Mouse (Mus musculus) limb, embryonic 10.5 days (tissue): ENCODE results near the gene Rnd1. TPM values are rescaled to one million over a fixed set of nuclear protein-coding genes. Genes with fewer than 3 reads are reported as not detected.

Source experiments
- DNase-seq: peaks from one replicate; pipeline ENCODE4 v3.0.0-alpha.2; 2017; ENCODE audit warnings: low spot score
- H3K27ac ChIP-seq: fragments of 300-500 bp; sonication (generic); 2 replicates; pipeline ENCODE4 v1.5.1; 2016; ENCODE audit warnings: mild to moderate bottlenecking
- H3K27me3 ChIP-seq: fragments of 300-500 bp; sonication (generic); 2 replicates; pipeline ENCODE4 v1.6.1; 2016; ENCODE audit warnings: low read depth, mild to moderate bottlenecking; ENCODE audit not compliant: poor library complexity, severe bottlenecking
- H3K36me3 ChIP-seq: fragments of 300-500 bp; sonication (generic); 2 replicates; pipeline ENCODE4 v1.6.1; 2016; ENCODE audit warnings: mild to moderate bottlenecking, moderate library complexity
- H3K4me1 ChIP-seq: fragments of 300-500 bp; sonication (generic); 2 replicates; pipeline ENCODE4 v1.6.1; 2016
- H3K4me3 ChIP-seq: fragments of 300-500 bp; sonication (generic); 2 replicates; pipeline ENCODE4 v1.5.1; 2016; ENCODE audit warnings: mild to moderate bottlenecking, moderate library complexity
- H3K9me3 ChIP-seq: fragments of 300-500 bp; sonication (generic); replicated peaks from 2 replicates; pipeline ENCODE4 v1.6.1; 2016; ENCODE audit warnings: mild to moderate bottlenecking
- WGBS: fragments of 180-500 bp; shearing (Covaris S2); methylation state at CpG from one replicate; pipeline ENCODE4 v1.1.7; 2016; 5-methylcytosine and 5-hydroxymethylcytosine counted together
- polyA plus RNA-seq: library from polyadenylated mRNA; unstranded; fragments of >200 nt; fragmentation: Nextera tagmentation; extraction: Ambion mirVana; gene quantifications from 2 replicates; pipeline ENCODE4 v1.2.1, GENCODE M21; 2016

The Rnd1 gene
- polyA plus RNA-seq, 1 experiment from 2014 or later: 0.38 TPM

DNA sequence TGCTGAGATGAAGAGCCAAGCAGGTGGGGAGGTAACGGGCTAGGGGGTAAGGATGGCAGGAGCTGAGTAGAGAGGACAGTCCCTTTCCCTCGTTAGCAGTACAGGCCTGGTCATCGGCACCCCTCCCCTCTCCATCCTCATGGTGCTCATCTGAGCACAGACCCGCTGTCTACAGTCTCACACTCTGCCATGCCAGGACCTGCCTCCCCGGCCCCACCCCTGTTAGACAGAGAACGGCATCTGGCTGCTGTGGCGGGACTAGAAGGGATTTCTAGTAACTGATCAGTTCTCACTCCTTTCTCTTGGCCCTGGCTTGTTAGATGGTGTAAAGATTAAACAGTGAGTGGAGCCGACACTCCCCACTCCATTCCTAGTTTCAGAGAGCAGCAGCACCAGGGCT is 30.5 kb downstream of the Rnd1 start:
- DNase-seq: no peak
- H3K9me3 ChIP-seq: no peaks in the 10 kb centered on the region
- no peak overlapping the region for H3K4me3 ChIP-seq
- WGBS: 90% methylated on average over 8 of the region's 8 CpGs
- H3K36me3 ChIP-seq: peaks cover 100% of the 10 kb centered on the region
- H3K27me3 ChIP-seq: no peaks in the 10 kb centered on the region
- no peaks in the 10 kb centered on the region for H3K4me1 ChIP-seq
- no peak overlapping the region for H3K27ac ChIP-seq

DNA sequence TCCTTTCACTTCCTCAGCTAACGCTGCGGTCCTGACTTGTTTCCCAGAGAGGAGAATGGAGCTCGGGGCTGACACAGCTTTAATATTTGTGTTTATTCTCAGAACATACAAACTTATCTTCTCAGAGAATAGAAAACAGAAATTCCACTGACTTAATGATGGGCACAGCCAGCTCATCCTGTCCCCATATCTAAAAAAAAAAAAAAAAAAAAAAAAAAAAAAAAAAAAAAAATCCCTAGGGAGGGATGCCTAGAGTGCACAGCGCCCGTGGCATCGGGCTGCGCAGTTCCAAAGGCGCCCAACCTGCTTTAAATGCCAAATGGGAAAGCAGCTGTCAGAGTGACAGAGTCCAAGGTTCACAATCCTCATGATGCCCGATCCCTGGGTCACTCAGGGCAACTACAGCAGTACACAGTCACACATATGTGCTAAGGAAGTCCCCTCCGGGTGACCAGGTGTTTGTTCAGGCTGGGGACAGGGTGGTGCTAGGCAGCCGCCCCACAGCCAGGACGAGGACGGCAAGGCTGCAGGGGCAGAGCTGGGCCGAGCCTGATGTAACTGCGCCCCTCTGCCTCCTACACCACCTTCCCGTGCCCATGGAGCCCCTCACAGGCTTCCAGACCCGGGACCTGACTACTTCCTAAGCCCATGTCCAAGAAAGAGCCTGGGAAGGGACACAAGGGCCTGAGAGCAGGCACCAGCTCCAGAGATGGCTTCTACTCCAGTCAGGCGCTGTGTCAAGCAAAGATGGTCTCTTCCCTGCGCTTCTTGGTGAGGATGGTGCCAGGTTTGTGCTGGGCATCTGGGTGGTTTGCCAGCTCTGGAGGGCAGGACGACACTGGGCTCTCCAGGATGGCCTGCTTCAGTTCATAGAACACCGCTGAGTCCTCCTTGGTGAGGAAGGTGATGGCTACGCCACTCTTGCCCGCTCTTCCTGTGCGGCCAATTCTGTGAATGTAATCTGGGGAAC is 31.9 kb downstream of the Rnd1 start:
- H3K9me3 ChIP-seq: no peaks in the 10 kb centered on the region
- H3K4me1 ChIP-seq: peaks cover under 1% of the 10 kb centered on the region; the same call in 1 of the 2 replicates
- no peak overlapping the region for H3K4me3 ChIP-seq
- WGBS: 92% methylated on average over 24 of the region's 24 CpGs
- peaks cover 98% of the 10 kb centered on the region for H3K36me3 ChIP-seq
- no peak overlapping the region for H3K27ac ChIP-seq
- DNase-seq: no peak
- no peaks in the 10 kb centered on the region for H3K27me3 ChIP-seq

DNA sequence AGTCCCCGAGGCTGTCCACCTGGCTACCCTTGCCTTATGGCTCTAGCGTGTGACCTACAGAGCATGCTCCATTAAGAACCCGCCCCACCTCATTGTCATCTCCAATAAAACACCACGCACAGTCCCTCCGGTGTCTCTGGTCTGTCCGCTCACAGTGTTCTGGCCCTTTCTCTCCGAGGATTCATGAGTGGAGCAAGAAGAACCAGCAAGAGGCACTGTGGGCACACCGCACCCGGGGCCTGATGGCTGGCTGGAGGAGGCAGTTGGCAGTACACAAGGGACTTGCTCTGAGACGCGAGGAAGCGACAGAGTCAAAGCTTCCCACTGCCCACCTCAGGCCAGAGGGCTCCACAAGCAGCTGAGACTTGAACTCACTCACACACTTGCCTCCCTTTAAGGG is 32.9 kb downstream of the Rnd1 start:
- Histone ChIP-seq H3K4me1 (peaks cover 10% of the 10 kb centered on the region), H3K36me3 (peaks cover 88% of the 10 kb centered on the region), H3K27me3 (0 out of 2 replicates have a peak, but pooled peaks cover 3% of the 10 kb centered on the region), H3K27ac (no peak overlapping the region), H3K9me3 (no peaks in the 10 kb centered on the region), H3K4me3 (no peak overlapping the region)
- DNase-seq: no peak
- 91% methylated on average over 12 of the region's 12 CpGs for WGBS

DNA sequence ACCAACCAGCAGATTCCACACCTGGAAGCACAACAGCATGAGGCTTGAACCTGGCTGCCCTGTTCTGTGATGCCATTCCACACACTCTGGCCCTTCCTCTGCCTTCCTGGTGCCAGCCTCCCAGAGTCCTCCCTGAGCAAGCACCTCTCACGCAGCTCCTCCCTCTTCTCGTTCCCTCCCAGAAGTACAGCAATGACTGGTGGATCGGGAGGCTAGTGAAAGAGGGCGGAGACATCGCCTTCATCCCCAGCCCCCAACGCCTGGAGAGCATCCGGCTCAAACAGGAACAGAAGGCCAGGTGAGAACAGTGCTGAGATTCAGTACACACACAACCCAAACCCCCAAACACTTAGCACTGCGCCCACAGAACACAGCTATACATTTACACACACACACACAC is 37.1 kb downstream of the Rnd1 start:
- no peak for DNase-seq
- peak overlapping the region; percentile 43 for H3K27ac ChIP-seq
- no peak overlapping the region for H3K4me3 ChIP-seq
- no peaks in the 10 kb centered on the region for H3K9me3 ChIP-seq
- peaks cover 32% of the 10 kb centered on the region for H3K27me3 ChIP-seq
- peaks cover 24% of the 10 kb centered on the region for H3K4me1 ChIP-seq
- H3K36me3 ChIP-seq: peaks cover 46% of the 10 kb centered on the region
- 25% methylated on average over 8 of the region's 8 CpGs for WGBS

DNA sequence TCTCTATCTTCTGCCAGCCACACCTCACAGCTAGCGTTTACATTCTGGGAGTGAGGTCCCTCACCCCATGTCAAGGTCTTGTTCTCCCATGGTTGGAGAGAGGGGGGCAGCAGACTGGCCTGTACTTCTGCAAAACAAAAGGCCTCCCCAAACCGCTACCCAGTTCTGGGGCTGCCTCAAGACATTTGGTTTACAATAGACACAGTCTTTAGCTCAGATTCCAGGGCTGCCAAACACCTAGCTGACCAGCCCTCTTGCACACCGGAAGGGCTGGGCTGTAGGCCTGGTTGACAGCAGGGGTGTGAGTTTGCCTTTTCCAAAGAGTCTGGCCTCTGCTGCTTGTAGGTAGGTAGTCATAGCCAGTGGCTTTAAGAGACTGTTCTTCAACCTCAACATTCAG is 40.1 kb downstream of the Rnd1 start:
- peaks cover 62% of the 10 kb centered on the region for H3K27me3 ChIP-seq
- no peak for DNase-seq
- peaks cover 16% of the 10 kb centered on the region for H3K36me3 ChIP-seq
- no peaks in the 10 kb centered on the region for H3K9me3 ChIP-seq
- WGBS: 38% methylated on average over 3 of the region's 3 CpGs
- H3K4me1 ChIP-seq: peaks cover 54% of the 10 kb centered on the region
- no peak overlapping the region for H3K27ac ChIP-seq
- H3K4me3 ChIP-seq: no peak overlapping the region

DNA sequence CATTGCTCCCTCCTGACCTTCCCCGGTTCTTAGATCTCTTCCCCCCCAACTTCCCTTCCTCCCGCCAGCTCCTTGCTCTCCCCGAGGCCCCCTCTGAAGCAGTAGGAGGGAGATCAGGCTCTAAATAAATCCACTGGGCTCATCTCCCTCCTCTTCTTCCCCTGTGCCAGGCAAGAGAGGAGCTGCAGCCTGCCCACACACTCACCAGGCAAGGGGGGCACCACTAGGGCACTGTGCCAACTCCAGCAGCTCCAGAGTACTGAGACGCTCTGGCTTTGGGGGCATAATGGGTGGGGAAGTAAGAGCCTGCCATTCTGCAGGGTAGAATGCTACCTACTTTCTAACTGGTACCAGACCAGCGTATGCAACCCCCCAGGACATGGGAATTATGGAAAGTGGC is 40.7 kb downstream of the Rnd1 start:
- peaks cover 60% of the 10 kb centered on the region for H3K4me1 ChIP-seq
- WGBS: 41% methylated on average over 5 of the region's 5 CpGs

DNA sequence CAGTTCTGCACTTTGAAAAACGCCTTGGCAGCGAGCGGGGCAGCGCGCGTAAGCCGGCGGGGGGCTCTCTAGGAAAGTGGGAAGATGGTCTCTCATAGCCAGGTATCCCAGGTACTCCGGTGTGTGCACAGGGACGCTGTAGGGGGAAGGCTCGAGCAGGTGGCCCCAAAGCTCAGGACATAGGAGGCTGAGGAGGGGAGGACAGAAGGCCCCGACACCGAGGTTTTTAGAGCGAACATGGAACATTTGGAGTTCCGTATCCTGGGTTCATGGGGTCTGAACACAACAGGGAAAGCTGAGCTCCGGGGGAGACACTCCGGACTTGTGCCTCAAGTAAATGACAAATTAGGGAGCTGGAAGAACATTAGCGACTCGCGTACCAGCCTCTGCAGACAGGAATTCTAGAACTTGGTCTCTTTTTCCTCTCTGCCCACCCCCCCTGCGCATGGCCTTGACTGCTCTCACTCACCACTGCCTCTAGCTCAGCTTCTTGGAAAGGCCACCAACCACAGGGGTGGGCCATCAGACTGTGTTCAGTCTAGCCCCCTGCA is 41.9 kb downstream of the Rnd1 start:
- Histone ChIP-seq H3K27ac (peak overlapping the region; percentile 93), H3K4me3 (peak overlapping the region; percentile 87), H3K36me3 (no peaks in the 10 kb centered on the region), H3K4me1 (peaks cover 72% of the 10 kb centered on the region), H3K9me3 (no peaks in the 10 kb centered on the region), H3K27me3 (peaks cover 80% of the 10 kb centered on the region)
- WGBS: under 1% methylated on average over 21 of the region's 21 CpGs
- peak; percentile 58 for DNase-seq

More for the DNA sequence above, 40.7 kb downstream of the Rnd1 start:
- Histone ChIP-seq H3K27me3 (peaks cover 69% of the 10 kb centered on the region), H3K9me3 (no peaks in the 10 kb centered on the region), H3K36me3 (peaks cover 9% of the 10 kb centered on the region), H3K27ac (no peak overlapping the region), H3K4me3 (no peak overlapping the region)
- DNase-seq: no peak

DNA sequence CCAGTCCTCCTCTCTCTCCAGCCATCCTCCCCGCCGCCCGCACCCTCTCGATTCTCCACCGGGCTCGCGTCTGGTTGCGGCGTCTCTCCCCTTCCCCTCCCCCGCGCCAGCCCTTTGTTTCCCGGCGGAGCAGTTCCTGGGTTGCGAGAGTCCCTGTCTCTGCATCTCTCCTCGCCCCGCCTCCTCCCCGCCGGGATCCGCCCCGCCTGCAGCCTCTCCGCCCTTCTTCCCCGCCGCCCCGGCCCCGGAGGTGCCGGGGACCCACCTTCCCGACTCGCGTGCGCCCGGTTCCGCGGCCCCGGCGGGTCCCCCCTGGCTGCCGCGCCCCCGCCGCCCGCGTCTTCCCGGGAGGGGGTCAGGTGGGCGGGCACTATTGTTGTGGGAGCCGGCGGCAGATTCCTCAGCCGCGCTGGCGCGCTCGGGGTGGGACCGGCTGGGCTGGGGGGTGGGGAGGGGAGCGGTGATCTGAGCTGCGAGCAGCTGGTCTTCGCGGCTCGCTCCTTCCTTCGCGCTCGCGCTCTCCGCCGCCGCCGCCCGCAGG is 42.6 kb downstream of the Rnd1 start:
- H3K36me3 ChIP-seq: no peaks in the 10 kb centered on the region
- peak overlapping the region; percentile 87 for H3K4me3 ChIP-seq
- 1% methylated on average over 56 of the region's 65 CpGs for WGBS
- DNase-seq: peak; percentile 86
- peaks cover 70% of the 10 kb centered on the region for H3K4me1 ChIP-seq
- no peaks in the 10 kb centered on the region for H3K9me3 ChIP-seq
- H3K27ac ChIP-seq: peak overlapping the region; percentile 93
- peaks cover 87% of the 10 kb centered on the region for H3K27me3 ChIP-seq

DNA sequence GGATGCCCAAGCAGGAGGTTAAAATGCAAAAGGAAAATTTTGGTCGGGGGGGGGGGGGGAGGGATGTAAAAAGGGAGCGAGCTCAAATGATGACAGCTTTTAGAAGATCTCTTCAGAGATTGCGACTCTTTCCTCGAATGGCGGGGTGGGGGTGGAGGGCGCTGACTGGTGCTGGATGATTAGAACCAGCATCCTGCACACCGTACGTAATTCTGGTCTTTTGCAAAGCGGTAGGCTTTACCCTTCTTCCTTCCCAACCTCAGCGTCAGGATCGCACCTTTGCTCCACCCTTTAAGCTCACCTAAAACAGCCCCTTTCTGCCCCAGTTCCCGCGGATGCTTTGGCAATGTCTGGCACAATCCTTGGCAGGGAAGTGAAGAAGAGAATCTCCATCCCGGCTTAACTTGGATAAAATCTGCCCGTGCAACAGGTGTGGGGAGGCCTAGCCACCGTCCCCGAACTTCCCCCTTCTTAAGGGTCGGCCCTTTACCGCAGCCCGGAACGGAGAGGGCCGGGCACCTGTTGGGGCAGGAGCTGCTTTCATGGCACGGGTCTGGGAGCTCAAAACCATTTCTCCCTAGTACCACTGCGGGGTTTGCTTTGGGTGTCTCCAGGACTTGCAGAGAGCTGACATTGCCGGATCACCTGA is 43.3 kb downstream of the Rnd1 start:
- peaks cover 73% of the 10 kb centered on the region for H3K4me1 ChIP-seq
- H3K4me3 ChIP-seq: peak overlapping the region; percentile 87
- no peak for DNase-seq
- peak overlapping the region; percentile 93 for H3K27ac ChIP-seq
- whole genome bisulfite sequencing: under 1% methylated on average over 25 of the region's 25 CpGs
- H3K36me3 ChIP-seq: no peaks in the 10 kb centered on the region
- H3K27me3 ChIP-seq: peaks cover 90% of the 10 kb centered on the region
- H3K9me3 ChIP-seq: no peaks in the 10 kb centered on the region

DNA sequence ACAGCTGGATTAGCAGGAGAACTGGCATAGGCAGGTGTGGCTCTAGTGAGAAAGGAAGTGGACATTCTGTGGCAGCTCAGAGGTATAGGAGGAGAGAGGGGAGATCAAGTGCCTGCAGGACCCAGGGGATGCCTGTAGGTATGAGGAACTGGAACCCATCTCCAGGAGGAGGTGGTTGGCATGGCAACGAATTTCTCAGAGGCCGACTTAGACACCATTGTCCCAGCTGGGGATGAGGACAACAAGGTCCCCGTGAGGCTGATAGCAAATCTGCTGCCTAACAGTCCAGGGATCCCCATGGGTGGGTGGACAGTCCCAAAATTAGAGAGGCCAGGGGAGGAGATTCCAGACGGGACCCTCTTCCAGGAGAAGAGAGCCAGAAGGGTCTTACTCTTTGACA is 44.3 kb downstream of the Rnd1 start:
- H3K36me3 ChIP-seq: no peaks in the 10 kb centered on the region
- H3K4me3 ChIP-seq: peak overlapping the region; percentile 87
- peak overlapping the region; percentile 78; the same call in 1 of the 2 replicates for H3K27ac ChIP-seq
- DNase-seq: no peak
- no peaks in the 10 kb centered on the region for H3K9me3 ChIP-seq
- H3K4me1 ChIP-seq: peaks cover 82% of the 10 kb centered on the region
- peaks cover 99% of the 10 kb centered on the region for H3K27me3 ChIP-seq
- 3% methylated on average over 4 of the region's 4 CpGs for WGBS

DNA sequence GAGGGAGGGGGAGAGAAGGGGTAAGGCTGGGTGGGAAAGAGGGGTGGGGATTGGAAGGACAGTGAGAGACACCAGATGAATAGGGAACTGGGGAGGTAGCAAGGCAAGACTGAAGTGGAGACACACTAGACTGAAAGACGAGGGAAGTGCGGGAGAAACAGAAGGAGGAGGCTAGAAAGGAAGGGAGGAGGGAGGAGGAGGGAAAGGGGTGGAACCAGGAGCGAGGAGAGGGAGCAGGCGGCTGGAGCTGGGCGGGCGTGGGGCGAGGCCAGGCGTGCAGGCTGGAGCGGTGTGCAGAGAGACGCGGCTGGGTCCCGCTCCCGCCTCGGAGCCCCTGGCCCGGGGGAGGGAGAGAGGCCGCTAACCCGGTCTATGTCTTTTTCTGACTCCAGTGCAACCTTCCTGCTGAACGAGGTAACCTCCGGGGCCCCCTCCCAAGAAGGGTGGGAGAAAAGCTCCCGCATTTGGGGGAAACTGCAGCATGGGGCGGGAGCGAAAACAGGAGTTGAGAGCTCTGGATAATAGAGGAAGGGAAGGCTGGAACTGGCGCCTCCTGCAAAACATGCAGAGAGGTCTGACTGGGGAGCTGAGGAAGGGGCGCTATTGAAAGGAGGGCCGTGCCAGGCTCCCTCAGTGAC is 45.0 kb downstream of the Rnd1 start:
- Histone ChIP-seq H3K27ac (peak overlapping the region; percentile 78), H3K4me3 (peak overlapping the region; percentile 87), H3K4me1 (peaks cover 82% of the 10 kb centered on the region), H3K9me3 (no peaks in the 10 kb centered on the region), H3K27me3 (peaks cover 97% of the 10 kb centered on the region), H3K36me3 (no peaks in the 10 kb centered on the region)
- peak; percentile 82 for DNase-seq
- 1% methylated on average over 25 of the region's 25 CpGs for WGBS

DNA sequence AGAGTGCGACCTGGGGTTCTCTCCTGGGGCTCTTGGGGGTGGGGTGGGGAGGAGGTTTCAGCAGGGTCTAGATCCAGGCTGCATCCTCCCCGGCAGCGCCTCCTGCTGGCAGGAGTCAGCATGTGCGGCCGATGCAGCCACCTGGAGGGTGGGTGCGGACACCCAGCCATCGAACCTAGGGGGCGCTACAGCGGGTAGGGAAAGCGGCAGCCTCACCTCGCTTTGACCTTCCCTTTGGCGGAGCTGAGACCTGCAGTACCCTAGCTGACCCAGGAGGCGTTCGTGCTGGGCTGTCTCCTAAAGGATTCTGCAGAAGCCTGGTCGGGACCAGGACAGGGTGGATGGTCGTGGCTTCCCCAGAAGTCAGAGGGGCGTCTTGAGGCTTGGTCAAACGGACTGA is 45.8 kb downstream of the Rnd1 start:
- Histone ChIP-seq H3K9me3 (no peaks in the 10 kb centered on the region), H3K27me3 (peaks cover 90% of the 10 kb centered on the region), H3K36me3 (no peaks in the 10 kb centered on the region), H3K4me1 (peaks cover 82% of the 10 kb centered on the region), H3K27ac (peak overlapping the region; percentile 78), H3K4me3 (peak overlapping the region; percentile 87)
- peak; percentile 92 for DNase-seq
- 0% methylated on average over 18 of the region's 18 CpGs for WGBS
